Mouse (Mus musculus) bone marrow, adult 2 months (tissue): ENCODE measurements around the gene Tmbim4.

Experiments
- CTCF ChIP-seq: fragments of 200-500 bp; IDR thresholded peaks from 2 replicates; pipeline ENCODE4 v1.5.1; 2011; ENCODE audit warnings: low read length, control low read depth; ENCODE audit not compliant: control insufficient read depth, insufficient read depth
- POLR2A ChIP-seq: fragments of 200-500 bp; IDR thresholded peaks from 2 replicates; pipeline ENCODE4 v1.6.1; 2011; ENCODE audit warnings: low read depth, mild to moderate bottlenecking, control low read depth, low read length, borderline replicate concordance; ENCODE audit not compliant: control insufficient read depth

GRCm38 (mm10) chr10:120188513-120188912, 12.9 kb upstream of the Tmbim4 start:
- TF ChIP-seq POLR2A (no peak), CTCF (no peak)
